Mouse (Mus musculus) neural tube, embryonic 13.5 days (tissue): ENCODE data around the gene Ypel3. TPM values are rescaled to one million over a fixed set of nuclear protein-coding genes. Genes with fewer than 3 reads are reported as not detected.
"Not testable (repeated sequence)": the region's sequence is repeated elsewhere in the genome, so short reads cannot be mapped to it uniquely, and the experiment has no call there.

Experiments
- ATAC-seq: fragments of 200-750 bp; cut with Nextera tagmentation; 2 replicates; pipeline ENCODE4 v1.8.0; 2017; ENCODE audit warnings: low read depth, mild to moderate bottlenecking, moderate TSS enrichment, moderate library complexity
- H3K27ac ChIP-seq: fragments of 300-500 bp; sonication (generic); replicated peaks from 2 replicates; pipeline ENCODE4 v1.5.1; 2015; ENCODE audit warnings: moderate library complexity, mild to moderate bottlenecking, inconsistent platforms
- H3K27me3 ChIP-seq: fragments of 300-500 bp; sonication (generic); 2 replicates; pipeline ENCODE4 v1.6.1; 2015; ENCODE audit warnings: mild to moderate bottlenecking, inconsistent platforms
- H3K36me3 ChIP-seq: fragments of 300-500 bp; sonication (generic); 2 replicates; pipeline ENCODE4 v1.6.1; 2015; ENCODE audit warnings: mild to moderate bottlenecking, inconsistent platforms
- H3K4me1 ChIP-seq: fragments of 300-500 bp; sonication (generic); replicated peaks from 2 replicates; pipeline ENCODE4 v1.6.1; 2015; ENCODE audit warnings: inconsistent platforms
- H3K4me2 ChIP-seq: fragments of 300-500 bp; sonication (generic); 2 replicates; pipeline ENCODE4 v1.6.1; 2015; ENCODE audit warnings: inconsistent platforms, mild to moderate bottlenecking, moderate library complexity
- H3K4me3 ChIP-seq: fragments of 300-500 bp; sonication (generic); 2 replicates; pipeline ENCODE4 v1.5.1; 2015; ENCODE audit warnings: mild to moderate bottlenecking, inconsistent platforms
- H3K9ac ChIP-seq: fragments of 300-500 bp; sonication (generic); 2 replicates; pipeline ENCODE4 v1.6.1; 2015; ENCODE audit warnings: moderate library complexity, mild to moderate bottlenecking, inconsistent platforms
- H3K9me3 ChIP-seq: fragments of 300-500 bp; sonication (generic); 2 replicates; pipeline ENCODE4 v1.6.1; 2016; ENCODE audit warnings: inconsistent platforms
- WGBS: fragments of 180-500 bp; shearing (Covaris S2); methylation state at CpG from one replicate; pipeline ENCODE4 v1.1.7; 2015; 5-methylcytosine and 5-hydroxymethylcytosine counted together
- polyA plus RNA-seq: library from polyadenylated mRNA; unstranded; fragments of >200 nt; fragmentation: Nextera tagmentation; extraction: Ambion mirVana; gene quantifications from 2 replicates; pipeline ENCODE4 v1.2.1, GENCODE M21; 2015

Ypel3 gene
- polyA plus RNA-seq, 1 experiment from 2014 or later = 215 TPM

DNA sequence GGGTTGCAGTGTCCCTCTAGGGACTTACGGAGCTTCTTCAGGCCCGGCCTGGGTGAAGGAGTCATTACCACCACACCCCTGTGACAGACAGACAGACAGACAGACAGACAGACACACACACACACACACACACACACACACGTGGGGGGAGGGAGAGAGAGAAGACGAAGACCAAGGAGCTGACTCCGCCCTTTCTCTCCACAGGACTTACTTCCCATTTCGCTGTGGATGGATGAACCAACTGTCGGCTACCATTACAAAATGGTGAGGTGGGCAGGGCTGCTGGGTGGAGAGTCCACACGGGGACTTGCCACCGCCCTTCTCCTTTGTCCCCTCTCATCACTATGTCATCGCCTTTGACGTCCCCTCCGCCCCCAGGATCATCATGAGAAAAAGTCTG is 6.0 kb upstream of the Ypel3 start:
- H3K4me3 ChIP-seq = no peak overlapping the region
- H3K9me3 ChIP-seq = no peaks in the 10 kb centered on the region
- H3K4me2 ChIP-seq = no peak overlapping the region
- no peak for ATAC-seq
- H3K9ac ChIP-seq = no peak overlapping the region
- H3K27ac ChIP-seq = no peak overlapping the region
- H3K36me3 ChIP-seq = peaks cover 72% of the 10 kb centered on the region
- 77% methylated on average over 12 of the region's 12 CpGs for WGBS
- peaks cover 6% of the 10 kb centered on the region for H3K4me1 ChIP-seq
- H3K27me3 ChIP-seq = no peaks in the 10 kb centered on the region

DNA sequence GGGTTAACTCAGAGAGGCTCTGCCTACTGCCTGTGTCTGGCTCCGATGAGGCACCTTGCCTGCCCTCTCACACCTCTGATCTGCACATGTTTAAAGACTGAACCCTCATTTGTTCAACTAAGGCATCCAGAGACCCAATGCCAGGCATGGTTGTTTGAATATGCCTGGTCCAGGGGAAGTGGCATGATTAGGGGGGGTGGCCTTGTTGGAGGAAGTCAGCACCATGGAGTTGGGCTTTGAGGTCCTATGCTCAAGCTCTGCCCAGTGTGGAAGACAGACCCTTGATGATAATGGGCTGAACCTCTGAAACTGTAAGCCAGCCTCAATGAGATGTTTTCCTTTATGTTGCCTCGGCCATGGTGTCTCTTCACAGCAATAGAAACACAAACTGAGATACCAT is 3.4 kb upstream of the Ypel3 start:
- Histone ChIP-seq H3K9ac (no peak overlapping the region), H3K4me1 (peaks cover 27% of the 10 kb centered on the region), H3K27me3 (no peaks in the 10 kb centered on the region), H3K36me3 (peaks cover 51% of the 10 kb centered on the region), H3K4me2 (no peak overlapping the region), H3K27ac (no peak overlapping the region), H3K9me3 (no peaks in the 10 kb centered on the region), H3K4me3 (no peak overlapping the region)
- no peak for ATAC-seq
- WGBS = 68% methylated on average over 2 of the region's 2 CpGs

DNA sequence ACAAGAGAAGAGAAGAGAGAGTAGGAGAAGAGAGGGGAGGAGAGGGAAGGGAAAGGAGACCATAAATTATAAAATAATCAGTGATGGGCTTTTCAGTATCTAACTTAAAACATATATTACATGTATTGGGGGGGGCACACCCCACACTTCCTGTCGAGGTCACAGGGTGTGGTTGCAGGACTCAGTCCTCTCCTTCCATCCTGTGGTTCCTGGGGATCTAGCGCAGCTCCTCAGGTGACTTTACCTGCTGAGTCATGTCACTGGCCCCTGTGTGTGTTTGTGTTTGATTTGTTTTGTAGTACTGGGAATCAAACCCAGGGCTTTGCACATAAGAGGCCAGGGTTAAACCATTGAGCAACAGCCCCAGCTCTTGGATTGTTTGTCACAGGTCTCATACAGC is 2.3 kb upstream of the Ypel3 start:
- no peak overlapping the region for H3K4me3 ChIP-seq
- no peaks in the 10 kb centered on the region for H3K9me3 ChIP-seq
- peaks cover 47% of the 10 kb centered on the region for H3K36me3 ChIP-seq
- H3K4me2 ChIP-seq = no peak overlapping the region
- no peak overlapping the region for H3K9ac ChIP-seq
- H3K4me1 ChIP-seq = peaks cover 37% of the 10 kb centered on the region
- ATAC-seq = no peak
- H3K27ac ChIP-seq = no peak overlapping the region
- H3K27me3 ChIP-seq = no peaks in the 10 kb centered on the region
- 86% methylated on average over 2 of the region's 2 CpGs for WGBS

DNA sequence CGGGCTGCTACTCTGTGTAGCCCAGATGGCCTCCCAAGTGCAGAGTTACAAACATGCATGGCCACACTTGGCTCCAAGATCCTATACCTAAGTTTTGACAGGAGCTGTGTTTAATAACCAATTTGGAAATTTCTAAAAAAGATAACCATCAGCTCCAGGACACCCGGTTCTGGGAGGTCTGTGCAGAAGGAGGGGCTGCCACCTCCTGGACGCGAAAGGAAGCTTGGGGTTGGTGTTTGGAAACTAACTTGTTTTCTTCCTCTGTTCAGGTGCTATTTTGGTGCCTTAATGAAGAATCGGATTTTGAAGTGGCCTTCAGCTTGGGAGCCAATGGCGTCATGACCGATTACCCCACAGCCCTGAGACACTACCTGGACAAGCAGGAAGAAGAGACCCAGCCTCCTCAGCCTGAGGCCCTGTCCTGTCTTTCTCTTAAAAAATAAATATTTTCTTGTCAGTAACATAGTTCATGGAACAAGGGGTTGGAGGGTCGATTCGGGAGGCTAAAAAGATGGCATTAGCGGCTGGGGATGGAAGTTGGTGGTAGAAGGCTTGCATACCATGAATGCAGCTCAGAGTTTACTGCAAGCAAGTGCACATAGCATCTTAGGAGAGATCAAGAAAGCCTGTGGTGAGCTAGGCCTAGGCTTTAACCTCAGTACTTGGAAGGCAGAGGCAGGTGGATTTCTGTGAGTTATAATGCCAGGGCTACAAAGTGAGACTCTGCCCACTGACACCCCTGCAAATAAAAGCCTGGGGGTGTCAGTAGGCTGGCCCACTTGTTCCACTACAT is 1.4 kb upstream of the Ypel3 start:
- Histone ChIP-seq H3K27me3 (no peaks in the 10 kb centered on the region), H3K4me2 (peak overlapping the region; percentile 97), H3K27ac (peak overlapping the region; percentile 93; the same call in 1 of the 2 replicates), H3K36me3 (peaks cover 38% of the 10 kb centered on the region), H3K9me3 (no peaks in the 10 kb centered on the region), H3K4me3 (no peak overlapping the region), H3K9ac (peak overlapping the region; percentile 99), H3K4me1 (peaks cover 46% of the 10 kb centered on the region)
- no peak for ATAC-seq
- WGBS = 89% methylated on average over 10 of the region's 10 CpGs

DNA sequence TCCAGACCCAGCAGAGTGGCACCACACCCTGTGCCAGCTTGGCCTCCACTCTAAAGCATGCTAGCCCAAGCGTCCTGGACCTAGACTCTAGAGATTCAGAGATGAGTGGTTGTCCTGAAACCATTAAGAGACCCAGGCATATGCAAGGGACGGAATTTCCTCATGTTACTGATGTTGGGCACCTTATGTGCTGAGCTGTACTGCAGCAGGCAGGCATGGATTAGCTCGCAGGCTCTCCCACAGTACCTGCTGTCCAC is 849 bp upstream of the Ypel3 start:
- H3K4me2 ChIP-seq = peak overlapping the region; percentile 97
- no peak for ATAC-seq
- no peaks in the 10 kb centered on the region for H3K27me3 ChIP-seq

DNA sequence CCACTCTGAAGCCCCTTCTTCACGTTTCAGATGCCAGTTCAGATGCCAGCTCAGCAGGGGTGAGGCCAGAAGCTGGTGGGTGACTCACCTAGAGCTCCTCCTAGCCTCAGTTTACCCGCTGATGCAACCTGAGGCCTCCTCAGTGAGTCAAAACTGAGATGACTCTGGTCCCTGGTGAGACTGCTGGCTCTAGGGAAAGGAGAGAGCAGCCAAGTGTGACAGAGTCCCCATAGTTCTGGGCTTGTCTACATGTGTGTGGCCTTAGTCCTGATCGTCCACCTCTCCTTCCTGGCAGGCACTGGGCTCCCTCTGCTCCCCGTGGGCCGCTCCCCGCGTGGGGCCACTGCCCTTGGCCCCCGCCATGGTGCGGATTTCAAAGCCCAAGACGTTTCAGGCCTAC is 721 bp downstream of the Ypel3 start:
- no peak for ATAC-seq

More for the DNA sequence above, 849 bp upstream of the Ypel3 start:
- Histone ChIP-seq H3K36me3 (peaks cover 34% of the 10 kb centered on the region), H3K4me3 (peak overlapping the region; percentile 80), H3K4me1 (peaks cover 50% of the 10 kb centered on the region), H3K9me3 (no peaks in the 10 kb centered on the region), H3K9ac (peak overlapping the region; percentile 99), H3K27ac (peak overlapping the region; percentile 93)
- 73% methylated on average over 3 of the region's 3 CpGs for WGBS

DNA sequence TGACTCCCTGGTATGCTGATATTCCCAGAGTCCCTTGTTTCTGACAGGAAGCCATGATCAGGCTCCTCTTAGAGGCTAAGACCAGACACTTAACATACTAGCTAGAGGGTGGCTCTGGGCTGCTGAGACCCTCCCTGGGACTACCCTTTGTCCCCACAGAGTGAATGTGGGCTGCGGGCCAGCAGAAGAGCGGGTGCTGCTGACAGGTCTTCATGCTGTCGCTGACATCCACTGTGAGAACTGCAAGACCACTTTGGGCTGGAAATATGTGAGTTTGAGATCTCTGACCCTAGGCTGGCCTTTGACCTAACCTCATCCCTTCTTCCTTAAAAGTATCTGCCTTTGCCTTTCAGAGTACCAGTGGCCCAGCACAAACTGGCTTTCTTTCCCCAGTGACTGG is 1.4 kb downstream of the Ypel3 start:
- ATAC-seq = no peak

More for the DNA sequence above, 721 bp downstream of the Ypel3 start:
- Histone ChIP-seq H3K9ac (peak overlapping the region; percentile 99), H3K27ac (peak overlapping the region; percentile 93), H3K4me3 (peak overlapping the region; percentile 80), H3K9me3 (no peaks in the 10 kb centered on the region), H3K27me3 (no peaks in the 10 kb centered on the region), H3K4me2 (peak overlapping the region; percentile 97), H3K4me1 (peaks cover 64% of the 10 kb centered on the region), H3K36me3 (peaks cover 21% of the 10 kb centered on the region)
- WGBS = 48% methylated on average over 10 of the region's 10 CpGs

DNA sequence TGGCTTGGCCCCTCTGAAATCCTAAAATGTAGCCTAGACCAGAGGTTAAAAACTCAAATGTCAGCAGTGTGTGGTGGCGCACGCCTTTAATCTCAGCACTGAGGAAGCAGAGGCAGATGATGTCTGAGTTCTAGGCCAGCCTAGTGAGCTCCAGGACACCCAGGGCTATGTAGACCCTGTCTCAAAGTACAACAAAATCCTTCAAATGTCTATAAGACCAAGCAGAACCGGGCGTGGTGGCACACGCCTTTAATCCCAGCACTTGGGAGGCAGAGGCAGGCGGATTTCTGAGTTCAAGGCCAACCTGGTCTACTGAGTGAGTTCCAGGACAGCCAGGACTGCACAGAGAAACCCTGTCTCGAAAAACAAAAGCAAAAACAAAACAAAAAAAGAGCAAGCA is 2.3 kb downstream of the Ypel3 start:
- not testable (repeated sequence) for ATAC-seq

More for the DNA sequence above, 1.4 kb downstream of the Ypel3 start:
- no peaks in the 10 kb centered on the region for H3K9me3 ChIP-seq
- H3K27ac ChIP-seq = 0 out of 2 replicates have a peak overlapping the region, but pooled peaks have one; percentile 38
- 84% methylated on average over 3 of the region's 3 CpGs for WGBS
- no peaks in the 10 kb centered on the region for H3K27me3 ChIP-seq
- peak overlapping the region; percentile 99 for H3K9ac ChIP-seq
- peak overlapping the region; percentile 80 for H3K4me3 ChIP-seq
- H3K4me2 ChIP-seq = peak overlapping the region; percentile 97
- H3K4me1 ChIP-seq = peaks cover 64% of the 10 kb centered on the region
- peaks cover 16% of the 10 kb centered on the region for H3K36me3 ChIP-seq

DNA sequence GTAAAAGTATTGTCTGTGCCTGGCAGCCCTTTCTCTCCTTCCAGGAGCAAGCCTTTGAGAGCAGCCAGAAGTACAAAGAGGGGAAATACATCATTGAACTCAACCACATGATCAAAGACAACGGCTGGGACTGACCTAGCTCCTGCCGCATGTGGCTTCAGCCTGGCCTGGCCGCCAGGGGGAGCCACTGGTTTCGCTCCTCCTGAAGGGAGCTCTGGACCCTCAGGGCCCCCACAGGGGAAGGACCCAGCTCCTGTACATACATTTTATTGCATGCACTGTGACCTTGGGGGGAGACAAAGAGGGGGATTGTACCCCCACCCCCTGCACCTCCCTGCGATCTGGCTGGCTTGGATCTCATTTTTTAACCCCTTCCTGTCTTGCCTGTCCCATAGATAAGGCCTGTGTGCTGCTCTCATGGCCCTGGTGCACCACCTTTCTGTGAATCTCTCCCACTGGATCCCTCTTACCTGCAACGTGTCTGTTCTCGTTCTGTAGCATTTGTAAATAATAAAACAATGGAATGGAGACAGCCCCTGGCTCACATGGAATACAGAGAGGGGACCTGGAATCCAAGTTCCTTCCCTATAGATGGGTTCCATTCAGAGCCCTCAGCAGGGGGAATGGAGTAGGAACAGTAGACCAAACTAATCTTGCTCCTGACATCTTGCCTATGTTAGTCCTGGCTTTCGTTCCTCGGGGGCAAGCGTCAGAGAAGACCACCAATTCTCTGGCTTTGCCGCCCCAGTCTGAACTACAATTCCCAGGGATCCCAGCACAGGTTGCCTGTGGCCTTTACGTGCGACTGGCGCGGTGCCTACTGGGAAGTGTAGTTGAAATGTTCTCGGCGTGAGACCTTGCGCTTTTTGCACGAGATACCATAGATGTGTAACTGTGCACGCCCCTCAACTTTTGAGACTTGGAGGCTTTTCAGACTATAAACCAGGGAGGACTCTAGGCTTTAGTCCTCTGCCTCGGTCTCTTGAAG is 3.5 kb downstream of the Ypel3 start:
- under 1% methylated on average over 21 of the region's 21 CpGs for WGBS

More for the DNA sequence above, 2.3 kb downstream of the Ypel3 start:
- Histone ChIP-seq H3K36me3 (peaks cover 15% of the 10 kb centered on the region), H3K27ac (peak overlapping the region; percentile 82), H3K4me2 (peak overlapping the region; percentile 93; the same call in 1 of the 2 replicates), H3K4me1 (peaks cover 64% of the 10 kb centered on the region), H3K9ac (0 out of 2 replicates have a peak overlapping the region, but pooled peaks have one; percentile 17)
- H3K4me3 ChIP-seq, H3K27me3 ChIP-seq, H3K9me3 ChIP-seq: not testable (repeated sequence)
- 90% methylated on average over 7 of the region's 7 CpGs for WGBS

DNA sequence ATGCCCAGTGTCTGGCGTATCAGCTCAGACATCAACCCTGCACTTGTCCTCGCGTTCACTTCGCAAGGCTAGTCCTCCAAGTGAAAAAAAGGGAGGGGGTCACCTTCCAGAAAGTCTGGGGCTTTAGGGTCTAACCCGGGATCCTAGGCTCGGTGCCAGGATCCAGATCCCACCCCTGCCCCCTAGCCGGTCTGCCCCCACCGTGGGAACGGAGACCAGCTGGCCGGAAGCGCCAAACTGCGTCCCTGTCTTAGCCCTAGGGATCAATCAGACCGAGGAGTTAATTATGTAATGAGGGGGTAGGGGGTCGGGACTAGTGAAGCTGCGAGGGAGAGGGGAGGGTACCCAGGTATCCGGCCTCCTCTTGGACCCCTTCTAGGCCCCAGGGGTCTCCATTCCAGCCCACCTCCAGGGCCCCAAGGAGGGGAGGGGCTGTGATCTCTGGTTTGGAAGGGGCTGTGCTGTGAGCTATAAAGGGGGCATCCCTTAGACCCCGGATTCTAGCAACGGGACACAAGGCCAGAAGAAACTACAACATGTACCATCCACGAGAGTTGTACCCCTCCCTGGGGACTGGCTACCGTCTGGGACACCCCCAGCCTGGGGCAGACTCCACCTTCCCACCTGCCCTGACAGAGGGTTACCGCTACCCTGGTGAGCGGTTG is 4.3 kb downstream of the Ypel3 start, which contains the start of gene Tbx6:
TSS of gene Tbx6 (plus strand) at position 513 of the 665 bp plus-strand sequence.
- no peaks in the 10 kb centered on the region for H3K9me3 ChIP-seq
- peaks cover 55% of the 10 kb centered on the region for H3K4me1 ChIP-seq
- peaks cover 34% of the 10 kb centered on the region for H3K36me3 ChIP-seq
- peak within 1 kb of the TSS; percentile 73 for H3K9ac ChIP-seq
- H3K4me3 ChIP-seq = peak within 1 kb of the TSS; percentile 41
- peak within 1 kb of the TSS; percentile 82 for H3K27ac ChIP-seq
- 3% methylated on average over 22 of the region's 22 CpGs for WGBS
- no peaks in the 10 kb centered on the region for H3K27me3 ChIP-seq
- peak within 1 kb of the TSS; percentile 93 for H3K4me2 ChIP-seq
- ATAC-seq = peak; percentile 2; the same call in 1 of the 2 replicates

More for the DNA sequence above, 3.5 kb downstream of the Ypel3 start:
- peak overlapping the region; percentile 41 for H3K4me3 ChIP-seq
- H3K4me2 ChIP-seq = peak overlapping the region; percentile 93
- peak; percentile 80 for ATAC-seq
- H3K9ac ChIP-seq = peak overlapping the region; percentile 73
- peak overlapping the region; percentile 82 for H3K27ac ChIP-seq
- H3K36me3 ChIP-seq = peaks cover 27% of the 10 kb centered on the region
- H3K4me1 ChIP-seq = peaks cover 63% of the 10 kb centered on the region
- no peaks in the 10 kb centered on the region for H3K9me3 ChIP-seq
- no peaks in the 10 kb centered on the region for H3K27me3 ChIP-seq

DNA sequence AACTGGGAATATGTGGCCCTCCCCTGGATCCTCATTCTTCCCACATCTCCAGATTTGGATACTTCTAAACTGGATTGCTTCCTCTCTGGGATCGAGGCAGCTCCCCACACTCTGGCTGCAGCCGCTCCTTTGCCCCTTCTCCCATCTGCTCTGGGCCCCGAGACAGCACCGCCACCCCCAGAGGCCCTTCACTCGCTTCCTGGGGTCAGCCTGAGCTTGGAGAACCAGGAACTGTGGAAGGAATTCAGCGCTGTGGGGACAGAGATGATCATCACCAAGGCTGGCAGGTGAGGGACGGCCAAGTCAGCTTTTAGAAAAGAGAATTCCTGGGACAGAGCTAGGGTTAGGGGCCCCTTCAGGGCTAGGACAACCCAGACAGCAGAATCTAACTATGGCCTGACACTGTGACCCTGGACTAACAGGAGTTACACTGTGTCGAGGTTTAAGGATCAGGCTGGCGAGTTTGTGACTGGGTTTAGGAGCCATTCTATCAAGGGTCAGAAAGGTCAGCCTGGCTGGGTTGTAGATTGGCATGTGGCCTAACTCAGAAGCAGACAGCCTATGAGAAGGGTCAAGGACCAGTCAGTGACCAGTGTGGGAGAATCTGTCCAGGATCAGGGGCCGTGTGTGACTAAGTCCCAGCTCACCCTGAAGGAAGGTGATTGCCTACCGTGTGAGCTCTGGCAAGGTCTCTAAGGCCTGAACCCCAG is 5.1 kb downstream of the Ypel3 start:
- H3K9ac ChIP-seq = peak overlapping the region; percentile 73
- ATAC-seq = no peak
- no peaks in the 10 kb centered on the region for H3K9me3 ChIP-seq
- H3K4me3 ChIP-seq = peak overlapping the region; percentile 41
- peak overlapping the region; percentile 93 for H3K4me2 ChIP-seq
- 34% methylated on average over 11 of the region's 11 CpGs for WGBS
- peaks cover 41% of the 10 kb centered on the region for H3K36me3 ChIP-seq
- no peaks in the 10 kb centered on the region for H3K27me3 ChIP-seq
- H3K27ac ChIP-seq = peak overlapping the region; percentile 82; the same call in 1 of the 2 replicates
- H3K4me1 ChIP-seq = peaks cover 50% of the 10 kb centered on the region
